Mouse (Mus musculus) bone marrow, adult 2 months (tissue): ENCODE measurements around the gene Zranb1.

Source experiments
- CTCF ChIP-seq: fragments of 200-500 bp; IDR thresholded peaks from 2 replicates; pipeline ENCODE4 v1.5.1; 2011; ENCODE audit warnings: low read length, control low read depth; ENCODE audit not compliant: control insufficient read depth, insufficient read depth
- POLR2A ChIP-seq: fragments of 200-500 bp; IDR thresholded peaks from 2 replicates; pipeline ENCODE4 v1.6.1; 2011; ENCODE audit warnings: low read depth, mild to moderate bottlenecking, control low read depth, low read length, borderline replicate concordance; ENCODE audit not compliant: control insufficient read depth

DNA sequence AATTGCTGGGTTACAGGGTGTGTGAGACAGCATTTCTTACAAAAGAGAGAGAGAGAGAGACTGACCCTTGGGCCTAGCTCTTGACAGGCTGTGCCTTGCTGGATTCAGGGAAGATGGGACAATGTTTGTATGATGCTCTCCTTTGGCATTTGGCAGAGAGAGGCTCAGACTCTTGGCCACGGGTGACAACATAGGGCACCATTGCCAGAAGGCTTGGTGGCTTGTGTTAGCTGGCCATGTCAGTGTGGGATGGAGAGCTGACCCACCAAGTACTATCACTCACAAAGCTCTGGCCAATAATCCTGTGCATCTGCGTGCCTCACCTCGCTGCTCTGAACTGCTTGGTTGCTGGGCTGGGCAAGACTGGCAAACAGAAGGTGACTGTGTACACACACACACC, 79.5 kb downstream of the Zranb1 start:
- TF ChIP-seq CTCF: no peak
- TF ChIP-seq POLR2A: no peak
